ENCODE assay signal across 22 mouse cellular contexts in the genomic region with DNA sequence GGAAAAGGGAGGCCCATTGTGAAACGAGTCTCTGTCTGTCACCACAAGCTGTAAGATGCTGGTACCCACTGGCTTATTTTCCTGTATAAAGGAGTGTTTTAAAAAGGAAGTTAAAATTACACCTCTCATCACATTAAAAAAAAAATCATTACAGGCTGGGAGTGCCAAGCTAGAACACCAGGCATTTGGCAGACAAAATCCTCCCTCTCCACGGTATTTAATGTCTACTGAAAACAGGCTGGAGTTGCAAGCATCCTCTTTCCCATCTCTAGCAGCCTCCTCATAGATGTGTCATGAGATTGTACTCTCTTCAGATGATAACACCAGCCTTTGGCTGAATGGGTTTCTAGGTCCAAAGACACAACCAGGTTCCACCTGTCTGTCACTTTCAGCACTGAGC.
DNase-seq lines count a peak whose midpoint lies in the region; ATAC-seq lines count a peak whose summit lies in the region.
"Had no signal": no experiment of that assay in that cellular context is flagged by ENCODE, and none has a peak within 500 bp of the region (broad histone marks: within the 10 kb centered on the region; RNA-seq: fewer than 3 reads in every experiment).

No protein-coding gene starts in this region.

- H3K27ac ChIP-seq in hindbrain, embryonic 16.5 days (ENCODE audit: low read depth, low read length) = no peak overlapping the region
- H3K27ac ChIP-seq: embryonic facial prominence, embryonic 13.5 days; forebrain, embryonic 12.5 days; heart, embryonic 13.5 days; hindbrain, embryonic 12.5 days; hindbrain, postnatal 0 days had no signal

- H3K9ac ChIP-seq in hindbrain, embryonic 16.5 days (ENCODE audit: low read depth, low read length) = no peak overlapping the region
- H3K9ac ChIP-seq: embryonic facial prominence, embryonic 13.5 days; forebrain, embryonic 12.5 days; heart, embryonic 13.5 days; hindbrain, embryonic 12.5 days had no signal

- no peaks in the 10 kb centered on the region for H3K27me3 ChIP-seq in hindbrain, embryonic 16.5 days (replicated peaks; ENCODE audit: control insufficient read depth, insufficient read depth, low read length)
- H3K27me3 ChIP-seq: CH12.LX; embryonic facial prominence, embryonic 13.5 days; forebrain, embryonic 12.5 days; heart, embryonic 13.5 days; hindbrain, embryonic 12.5 days had no signal

- no peaks in the 10 kb centered on the region for H3K4me1 ChIP-seq in hindbrain, embryonic 16.5 days (ENCODE audit: control insufficient read depth, insufficient read depth, low read depth, low read length)
- H3K4me1 ChIP-seq: embryonic facial prominence, embryonic 13.5 days; forebrain, embryonic 12.5 days; heart, embryonic 13.5 days; hindbrain, embryonic 12.5 days had no signal

- 82% methylated on average over 2 of the region's 2 CpGs for WGBS in hindbrain, embryonic 16.5 days

- H3K4me3 ChIP-seq in hindbrain, embryonic 16.5 days (ENCODE audit: low read length) = no peak overlapping the region
- H3K4me3 ChIP-seq: embryonic facial prominence, embryonic 13.5 days; forebrain, embryonic 12.5 days; heart, embryonic 13.5 days; hindbrain, embryonic 12.5 days had no signal

- no peak overlapping the region for H3K4me2 ChIP-seq in hindbrain, embryonic 16.5 days (ENCODE audit: low read length)
- H3K4me2 ChIP-seq: embryonic facial prominence, embryonic 13.5 days; forebrain, embryonic 12.5 days; heart, embryonic 13.5 days; hindbrain, embryonic 12.5 days had no signal

- no peaks in the 10 kb centered on the region for H3K9me3 ChIP-seq in hindbrain, embryonic 16.5 days (ENCODE audit: control insufficient read depth, low read length)
- H3K9me3 ChIP-seq: embryonic facial prominence, embryonic 13.5 days; forebrain, embryonic 12.5 days; heart, embryonic 13.5 days; hindbrain, embryonic 12.5 days had no signal

- peaks cover 5% of the 10 kb centered on the region; the same call in 1 of the 2 replicates for H3K36me3 ChIP-seq in hindbrain, embryonic 16.5 days (ENCODE audit: control insufficient read depth, insufficient read depth, low read length)
- H3K36me3 ChIP-seq: embryonic facial prominence, embryonic 13.5 days; heart, embryonic 13.5 days had no signal

- intact Hi-C loops in left cerebral cortex, postnatal 36 days (cut with DNase I) = no loop called here

- ATAC-seq in hindbrain, embryonic 16.5 days = no peak
- ATAC-seq: activated CD4-positive, CD25-positive, alpha-beta regulatory T cell, adult 4 months; forebrain, embryonic 16.5 days; hindbrain, postnatal 0 days; Patski had no signal

- DNase-seq in frontal cortex, adult 2 months (ENCODE audit: extremely low spot score in 1 of 2, low spot score in 1 of 2) = peak; percentile 27 to 64
- no peak for DNase-seq in frontal cortex, postnatal 10 days (ENCODE audit: low spot score in 2 of 2)
- peak; percentile 12 for DNase-seq in left cerebral cortex, adult 11 months (ENCODE audit: low spot score)
- DNase-seq in left cerebral cortex, postnatal 36 days (ENCODE audit: low spot score in 2 of 2) = no peak
- DNase-seq in right cerebral cortex, adult 18-20 months = peak; percentile 30
- DNase-seq in right cerebral cortex, postnatal 4 days = no peak
- DNase-seq: adrenal gland, postnatal 14 days; cerebellum, adult 18-20 months; cerebellum, adult 9-11 months; cerebellum, postnatal 36 days; gastrocnemius, postnatal 10 days; heart, postnatal 4 days had no signal

Comparison
In these comparisons a context has a peak if more than half of its experiments do, and no peak if none do; other contexts are left out.
1. DNase-seq: peak in frontal cortex, adult 2 months (2 of 2), left cerebral cortex, adult 11 months (single experiment) and right cerebral cortex, adult 18-20 months (single experiment); none in frontal cortex, postnatal 10 days (0 of 2), left cerebral cortex, postnatal 36 days (0 of 2) and right cerebral cortex, postnatal 4 days (single experiment).